Mouse (Mus musculus) 416B (cell line): ENCODE measurements around the gene Scarb1.
"Not testable (repeated sequence)": the region's sequence is repeated elsewhere in the genome, so short reads cannot be mapped to it uniquely, and the experiment has no call there.

Experiments used
- DNase-seq: peaks from one replicate; pipeline ENCODE4 v3.0.0; 2011; ENCODE audit warnings: low read depth

The Scarb1 gene

DNA sequence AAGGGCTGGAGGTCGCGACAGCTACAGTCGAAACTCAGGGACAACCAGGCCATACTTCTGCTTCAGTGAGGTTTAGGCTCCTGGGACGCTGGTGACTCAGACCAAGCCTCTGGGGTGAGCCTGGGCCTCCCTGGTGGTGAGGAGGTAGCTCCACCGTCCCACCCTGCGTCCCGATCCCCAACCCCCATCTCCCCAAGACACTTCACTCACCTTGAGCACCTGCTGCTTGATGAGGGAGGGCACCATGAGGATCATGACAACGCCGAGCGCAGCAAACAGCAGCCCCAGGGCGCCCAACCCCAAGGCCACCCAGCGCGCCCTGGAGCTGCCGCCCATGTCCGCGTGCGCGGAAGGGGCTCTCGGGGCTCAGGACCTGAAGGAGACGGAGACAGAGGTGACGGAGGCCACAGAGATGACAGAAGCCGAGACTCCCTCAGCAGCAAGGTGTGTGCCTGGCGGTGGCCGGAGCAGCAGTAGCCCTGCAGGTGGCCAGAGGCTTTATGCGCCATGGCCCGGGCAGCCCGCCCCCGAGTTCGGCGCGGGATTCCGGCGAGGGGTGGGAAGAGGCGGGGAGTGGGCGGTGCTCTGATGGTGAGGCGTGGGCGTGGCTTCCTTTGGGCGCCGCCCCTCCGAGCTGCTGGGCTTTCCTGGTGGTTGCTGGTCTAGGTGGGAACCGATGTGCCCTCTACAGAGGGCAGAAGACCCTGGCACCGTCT, at the start of gene Scarb1:
Gene Scarb1 (minus strand): TSS at position 548 of the 716 bp plus-strand sequence.
- peak; percentile 91 for DNase-seq

DNA sequence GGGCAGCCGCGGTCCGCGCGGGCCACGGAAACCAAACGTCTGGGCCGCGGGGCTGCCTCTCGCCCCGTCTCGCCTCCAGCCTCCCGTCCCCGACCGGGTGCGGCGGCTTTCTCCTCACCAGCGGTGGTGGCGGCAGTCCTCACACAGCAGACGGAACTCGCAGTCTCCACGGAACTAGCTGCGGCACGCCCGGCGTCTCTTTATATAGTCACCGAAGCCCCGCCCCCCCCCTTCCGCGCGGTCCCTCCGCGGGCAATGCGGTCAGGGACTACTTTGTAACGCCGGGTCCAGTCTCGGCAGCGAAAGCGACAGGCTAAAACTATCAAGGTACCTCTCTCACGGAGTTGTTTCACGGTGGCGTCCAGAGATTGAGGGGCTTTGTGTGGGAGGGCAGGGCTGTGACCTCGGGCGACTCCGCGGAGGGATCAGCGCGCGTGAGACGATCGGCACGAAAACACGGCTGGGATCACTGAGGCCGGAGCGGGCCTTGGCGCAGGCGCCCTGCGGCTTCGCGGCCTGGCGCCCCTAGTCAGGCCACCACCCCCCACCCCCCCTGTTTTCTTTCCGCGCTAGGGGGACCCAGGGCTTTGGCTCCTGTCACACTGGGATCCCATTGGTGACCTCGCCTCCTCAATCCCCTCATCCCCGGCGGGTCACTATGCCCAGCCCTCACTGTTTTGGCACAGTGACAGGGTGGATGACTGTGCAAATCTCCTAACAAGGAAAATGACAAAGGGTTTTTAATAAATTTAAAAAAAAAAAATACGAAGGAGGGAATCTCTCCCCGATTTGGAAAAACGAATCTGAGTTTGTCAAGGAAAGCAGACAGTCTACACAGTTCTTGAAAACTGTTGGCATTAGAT, 48.9 kb upstream of the Scarb1 start, which contains the start of gene Ubc:
Gene Ubc (minus strand): TSS at position 624 of the 863 bp plus-strand sequence.
- peak; percentile 98 for DNase-seq

DNA sequence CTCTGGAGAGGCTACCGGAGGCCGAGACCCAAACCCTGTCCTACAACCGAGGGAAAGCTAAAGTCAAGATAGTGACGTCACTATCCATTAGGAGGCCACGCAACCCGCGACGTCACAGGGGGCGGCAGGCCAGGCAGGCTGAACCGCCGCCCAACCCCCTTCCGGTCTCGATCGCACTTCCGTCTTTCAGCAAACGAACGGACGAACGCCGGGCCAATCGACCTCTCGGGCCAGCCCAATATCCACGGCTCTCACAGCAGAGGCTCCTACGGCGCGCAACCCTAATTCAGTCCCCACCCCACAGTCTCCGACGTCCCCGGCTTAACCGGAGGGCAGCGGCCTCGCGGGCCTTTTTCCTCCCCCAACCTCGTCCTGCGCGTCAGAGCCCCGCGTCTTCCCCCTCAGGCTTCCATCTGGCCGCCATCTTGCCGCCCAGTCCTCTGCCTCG, 48.3 kb upstream of the Scarb1 start, which contains the start of gene Gm10382:
Gene Gm10382 (plus strand): TSS at position 192 of the 448 bp plus-strand sequence.
- DNase-seq, result peak; percentile 95

DNA sequence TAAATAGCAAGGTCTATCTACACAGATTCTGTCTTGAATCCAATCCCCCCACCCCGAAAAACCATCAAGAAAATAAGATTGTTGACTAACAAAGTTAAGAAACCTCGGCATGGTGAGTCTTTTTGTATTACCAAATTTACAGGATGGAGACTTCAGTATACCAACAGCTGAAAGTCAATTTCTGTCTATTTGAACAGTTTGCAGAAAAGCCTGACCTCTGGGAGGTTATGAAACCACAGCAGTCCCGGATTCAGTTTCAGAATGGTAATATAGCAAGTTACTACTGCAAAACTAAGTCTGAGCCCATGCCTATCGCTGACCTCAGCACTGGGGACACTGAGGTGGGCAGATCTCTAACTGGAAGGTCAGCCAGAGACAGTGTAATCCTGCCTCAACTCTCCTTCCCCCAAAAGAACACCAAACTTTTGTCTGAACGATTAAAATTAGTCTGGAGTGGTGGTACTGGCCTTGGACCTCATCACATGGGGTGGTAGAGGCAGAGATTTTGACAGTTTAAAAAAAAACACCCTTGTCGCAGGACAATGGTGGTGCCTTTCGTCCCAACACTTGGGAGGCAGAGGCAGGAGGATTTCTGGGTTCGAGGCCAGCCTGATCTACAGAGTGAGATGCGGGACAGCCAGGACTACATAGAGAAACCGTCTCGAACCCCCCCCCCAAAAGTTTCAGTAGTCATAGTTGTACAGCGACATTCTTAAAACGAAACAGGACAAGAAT, 47.6 kb upstream of the Scarb1 start:
- DNase-seq, result no peak

DNA sequence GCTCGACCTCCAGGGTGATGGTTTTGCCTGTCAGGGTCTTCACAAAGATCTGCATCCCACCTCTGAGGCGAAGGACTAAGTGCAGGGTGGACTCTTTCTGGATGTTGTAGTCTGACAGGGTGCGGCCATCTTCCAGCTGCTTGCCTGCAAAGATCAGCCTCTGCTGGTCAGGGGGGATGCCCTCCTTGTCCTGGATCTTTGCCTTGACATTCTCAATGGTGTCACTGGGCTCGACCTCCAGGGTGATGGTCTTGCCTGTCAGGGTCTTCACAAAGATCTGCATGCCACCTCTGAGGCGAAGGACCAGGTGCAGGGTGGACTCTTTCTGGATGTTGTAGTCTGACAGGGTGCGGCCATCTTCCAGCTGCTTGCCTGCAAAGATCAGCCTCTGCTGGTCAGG, 46.4 kb upstream of the Scarb1 start:
- not testable (repeated sequence) for DNase-seq

DNA sequence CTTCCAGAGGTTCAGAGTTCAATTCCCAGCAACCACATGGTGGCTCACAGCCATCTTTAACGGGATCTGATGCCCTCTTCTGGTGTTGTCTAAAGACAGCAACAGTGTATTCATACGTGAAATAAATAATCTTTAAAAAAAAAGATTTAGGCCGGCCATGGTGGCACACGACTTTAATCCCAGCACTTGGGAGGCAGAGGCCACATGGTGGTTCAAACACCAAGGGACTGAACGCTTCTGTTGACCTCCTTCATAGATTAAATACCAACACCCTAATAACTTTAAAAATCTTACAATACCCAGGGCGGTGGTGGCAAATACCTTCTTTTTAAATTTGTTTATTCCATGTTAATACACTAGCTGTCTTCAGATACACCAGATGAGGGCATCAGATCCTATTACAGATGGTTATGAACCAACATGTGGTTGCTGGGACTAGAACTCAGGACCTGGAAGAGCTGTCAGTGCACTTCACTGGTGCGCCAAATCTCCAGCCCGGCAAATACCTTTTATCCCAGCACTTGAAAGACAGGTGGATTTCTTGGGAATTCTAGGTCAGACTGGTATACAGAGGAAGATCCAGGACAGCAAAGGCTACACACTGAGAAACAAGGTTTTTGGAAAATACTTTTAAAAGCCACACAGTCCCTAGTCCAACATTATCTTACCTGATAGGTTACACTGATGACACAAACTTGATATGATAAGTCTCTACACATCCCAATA, 44.5 kb upstream of the Scarb1 start:
- DNase-seq, result no peak

DNA sequence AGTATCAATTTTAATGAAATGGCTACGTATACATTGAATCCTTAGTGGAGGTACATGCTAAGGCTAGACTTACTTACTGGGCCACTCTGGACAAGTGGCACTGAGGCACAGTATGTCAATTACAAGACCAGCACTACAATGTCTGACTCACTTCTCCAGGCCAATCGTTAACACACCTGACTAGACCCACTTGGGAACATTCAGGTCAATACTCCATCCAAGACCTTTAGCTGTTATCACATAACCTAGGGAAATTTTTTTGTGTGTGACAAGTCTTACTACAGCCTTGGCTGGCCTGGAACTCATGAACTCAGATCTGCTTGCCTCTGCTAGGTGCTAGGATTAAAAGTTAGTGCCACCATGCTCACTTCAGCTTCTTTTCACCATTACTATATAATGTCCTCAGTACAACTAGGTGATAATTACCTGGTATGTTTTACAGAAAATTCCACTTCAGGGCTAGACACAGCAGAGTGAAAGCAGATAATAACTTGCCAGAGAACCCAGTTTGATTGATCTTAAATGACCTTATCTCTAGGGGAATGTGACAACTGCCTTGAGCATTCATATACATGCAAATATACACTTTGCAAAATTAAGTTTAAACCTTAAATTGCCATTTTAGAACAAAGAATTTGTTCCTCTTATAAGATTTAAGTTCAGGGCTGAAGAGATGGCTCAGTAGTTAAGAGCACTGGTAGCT, 43.8 kb upstream of the Scarb1 start:
- peak; percentile 49 for DNase-seq

DNA sequence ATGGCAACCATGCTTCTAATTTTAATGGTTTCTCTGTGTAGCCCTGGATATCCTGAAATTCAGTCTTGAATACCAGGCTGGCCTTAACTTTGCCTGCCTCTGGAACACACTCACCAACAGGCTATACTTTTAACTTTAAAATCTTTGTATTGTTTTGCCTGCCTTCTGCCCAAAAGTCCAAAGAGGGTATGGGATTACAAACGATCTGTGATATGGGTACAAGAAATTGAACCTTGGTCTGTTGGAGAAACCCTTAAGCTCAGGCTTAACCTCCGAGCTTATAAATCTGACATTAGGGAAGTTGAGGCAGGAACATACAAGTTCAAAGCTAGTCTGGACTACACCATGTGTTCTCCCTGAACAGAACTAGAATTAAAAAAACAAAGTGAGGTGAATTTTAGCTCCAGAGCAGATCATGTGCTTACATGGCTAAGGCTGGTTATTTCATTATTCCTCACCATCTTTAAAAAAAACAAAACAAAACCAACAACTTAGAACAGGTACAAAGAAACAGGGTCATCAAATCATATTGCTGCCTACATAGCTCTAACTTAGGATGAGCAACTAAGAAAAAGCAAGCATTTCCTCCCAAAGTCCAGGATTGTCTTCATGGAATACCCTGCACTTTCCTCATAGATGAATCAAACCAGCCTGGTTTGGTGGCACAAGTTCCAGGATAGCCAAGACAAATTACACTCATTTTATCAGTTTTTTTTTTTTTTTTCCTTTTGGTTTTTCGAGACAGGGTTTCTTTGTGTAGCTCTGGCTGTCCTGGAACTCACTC, 42.9 kb upstream of the Scarb1 start:
- peak; percentile 47 for DNase-seq

DNA sequence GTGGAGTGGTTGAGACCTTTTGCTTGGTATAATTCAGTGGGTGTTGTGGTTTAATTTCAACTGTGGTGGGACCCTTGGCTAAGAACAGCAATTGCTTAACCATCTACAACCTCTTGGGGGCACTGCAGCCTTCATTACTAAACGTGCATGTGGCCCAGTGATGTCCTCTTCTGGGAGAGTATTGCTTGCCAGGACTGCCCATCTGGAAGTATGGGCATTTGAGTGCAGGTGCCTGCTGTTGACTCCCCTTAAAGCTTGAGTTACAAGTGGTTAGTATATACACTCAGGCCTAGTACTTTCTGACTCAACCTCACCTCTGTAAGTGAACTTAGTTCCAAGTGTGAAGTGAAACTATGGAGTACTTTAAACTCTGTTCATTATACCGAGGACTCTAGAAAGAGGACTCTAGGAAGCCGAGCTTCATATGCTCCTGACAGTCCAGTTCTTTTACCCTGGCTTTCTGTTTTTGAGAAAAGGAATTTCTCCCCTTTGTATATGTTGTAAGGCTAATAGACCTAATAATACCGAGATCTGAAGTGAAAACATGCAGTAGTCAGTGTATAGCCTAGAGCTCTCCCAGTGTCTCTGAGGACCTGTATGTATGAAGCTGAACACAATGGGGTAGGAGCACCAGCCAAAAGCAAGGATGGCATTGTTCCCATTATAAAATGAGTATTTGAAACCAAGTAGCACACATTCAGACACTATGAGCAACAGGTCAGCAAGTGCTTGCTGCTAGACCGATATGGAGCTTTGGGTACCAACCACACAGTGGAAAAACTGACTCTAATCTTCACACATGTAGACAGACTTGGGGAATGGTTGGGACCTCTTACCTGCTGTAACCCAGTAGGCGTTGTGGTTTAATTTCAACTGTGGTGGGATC, 42.0 kb upstream of the Scarb1 start:
- peak; percentile 90 for DNase-seq

DNA sequence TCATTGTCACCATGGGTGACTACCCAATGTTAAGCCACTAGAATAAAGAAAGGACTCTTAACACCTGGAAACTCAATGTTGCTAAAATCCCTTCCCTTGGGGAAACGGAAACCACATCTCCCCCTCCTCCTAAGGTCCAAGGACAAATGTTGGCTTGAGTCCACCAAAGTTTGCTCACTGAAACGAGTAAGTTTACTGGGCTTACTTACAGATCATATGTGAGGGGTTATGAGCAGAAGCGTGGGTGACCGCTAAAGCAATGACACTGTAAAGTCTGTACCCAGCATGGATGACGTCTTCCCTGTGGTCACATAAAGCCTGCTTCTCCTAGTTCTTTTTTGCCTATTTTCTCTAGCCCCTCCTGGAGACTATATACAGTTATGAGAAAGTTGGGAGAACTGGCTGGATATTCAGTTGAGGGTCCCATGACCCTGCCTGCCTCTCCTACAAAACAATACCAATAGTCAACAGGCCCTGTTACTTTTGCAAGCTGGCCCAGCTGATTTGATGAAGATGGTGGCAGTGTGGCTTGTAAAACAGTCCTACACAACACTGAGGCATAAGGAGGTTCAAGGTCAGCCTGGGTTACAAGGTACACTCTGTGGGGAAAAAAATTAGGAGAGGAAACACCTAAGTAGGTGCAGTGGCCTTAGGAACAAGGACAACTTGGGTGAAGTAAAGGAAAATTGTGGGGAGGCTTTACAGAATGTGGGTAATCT, 41.2 kb upstream of the Scarb1 start:
- DNase-seq, result peak; percentile 53

DNA sequence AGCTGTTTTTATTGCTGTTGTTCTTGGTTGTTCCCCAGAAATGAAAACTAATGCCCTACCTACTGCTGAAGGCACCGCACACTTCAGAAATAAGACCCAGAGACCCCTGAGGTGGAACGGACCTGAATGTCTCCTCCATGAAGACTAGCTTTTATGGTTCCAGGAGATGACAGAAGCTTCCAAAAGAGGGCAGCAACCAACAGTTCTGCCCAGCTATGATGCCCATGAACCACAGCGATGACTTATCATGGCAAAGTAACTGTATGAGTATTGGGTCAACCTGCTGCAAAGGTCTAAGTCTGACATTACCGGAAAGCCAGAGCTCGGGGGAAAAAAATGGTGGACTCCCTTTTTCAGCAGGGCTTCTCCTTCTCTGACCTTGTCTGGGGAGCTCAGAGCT, 38.0 kb upstream of the Scarb1 start:
- DNase-seq, result peak; percentile 80

DNA sequence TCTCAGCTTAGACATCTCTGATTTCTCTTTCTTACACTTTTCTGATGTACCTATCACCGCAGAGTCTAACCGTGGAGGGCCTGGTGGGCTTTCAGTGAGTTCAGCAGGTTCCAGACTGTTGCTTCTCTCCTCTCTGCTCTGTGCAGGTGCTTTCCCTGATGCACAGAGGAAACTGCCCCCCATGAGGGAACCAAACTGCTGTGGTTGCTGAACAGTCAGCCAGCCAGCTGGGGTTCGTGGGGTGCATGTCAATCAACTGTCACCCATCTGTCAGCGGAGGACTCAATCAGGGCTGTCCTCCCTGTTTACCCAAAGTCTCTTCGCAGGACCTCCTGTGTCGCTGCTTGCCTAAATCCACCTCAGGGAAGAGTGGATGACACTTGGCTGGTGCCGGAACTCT, 36.3 kb upstream of the Scarb1 start:
- no peak for DNase-seq

DNA sequence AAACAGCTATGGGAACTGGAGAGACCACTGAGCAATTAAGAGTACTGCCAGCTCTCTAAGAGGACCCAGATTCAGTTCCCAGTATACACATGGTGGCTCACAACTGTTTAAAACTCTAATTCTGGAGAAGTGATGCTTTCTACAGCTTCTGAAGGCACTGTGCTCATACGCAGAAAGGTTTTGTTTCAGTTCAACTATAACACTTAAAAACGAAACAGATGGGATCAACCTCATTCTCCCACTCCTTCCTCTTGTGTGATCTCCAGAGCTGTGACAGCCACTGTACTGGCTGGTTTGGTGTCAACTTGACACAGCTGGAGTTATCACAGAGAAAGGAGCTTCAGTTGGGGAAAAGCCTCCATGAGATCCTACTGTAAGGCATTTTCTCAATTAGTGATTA, 35.0 kb upstream of the Scarb1 start:
- no peak for DNase-seq

DNA sequence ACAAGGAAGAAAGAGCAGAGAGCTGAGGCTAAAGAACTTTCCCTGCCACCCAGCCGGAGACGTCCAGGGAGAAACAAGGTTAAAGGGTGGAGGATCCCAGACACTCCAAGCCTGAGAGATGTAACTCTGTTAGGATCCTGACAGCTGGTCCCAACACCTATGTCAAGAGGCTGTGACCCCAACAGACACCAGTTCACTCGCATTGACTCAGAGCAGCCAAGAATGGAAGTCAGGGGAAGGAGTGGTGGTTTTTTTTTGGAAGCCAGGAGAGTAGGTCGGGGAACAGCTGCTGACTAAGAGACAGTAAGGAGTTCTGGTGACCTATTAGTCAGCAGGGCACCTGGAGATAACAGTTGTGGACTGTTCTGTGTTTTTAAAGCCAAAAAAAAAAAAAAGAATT, 31.1 kb upstream of the Scarb1 start:
- no peak for DNase-seq

DNA sequence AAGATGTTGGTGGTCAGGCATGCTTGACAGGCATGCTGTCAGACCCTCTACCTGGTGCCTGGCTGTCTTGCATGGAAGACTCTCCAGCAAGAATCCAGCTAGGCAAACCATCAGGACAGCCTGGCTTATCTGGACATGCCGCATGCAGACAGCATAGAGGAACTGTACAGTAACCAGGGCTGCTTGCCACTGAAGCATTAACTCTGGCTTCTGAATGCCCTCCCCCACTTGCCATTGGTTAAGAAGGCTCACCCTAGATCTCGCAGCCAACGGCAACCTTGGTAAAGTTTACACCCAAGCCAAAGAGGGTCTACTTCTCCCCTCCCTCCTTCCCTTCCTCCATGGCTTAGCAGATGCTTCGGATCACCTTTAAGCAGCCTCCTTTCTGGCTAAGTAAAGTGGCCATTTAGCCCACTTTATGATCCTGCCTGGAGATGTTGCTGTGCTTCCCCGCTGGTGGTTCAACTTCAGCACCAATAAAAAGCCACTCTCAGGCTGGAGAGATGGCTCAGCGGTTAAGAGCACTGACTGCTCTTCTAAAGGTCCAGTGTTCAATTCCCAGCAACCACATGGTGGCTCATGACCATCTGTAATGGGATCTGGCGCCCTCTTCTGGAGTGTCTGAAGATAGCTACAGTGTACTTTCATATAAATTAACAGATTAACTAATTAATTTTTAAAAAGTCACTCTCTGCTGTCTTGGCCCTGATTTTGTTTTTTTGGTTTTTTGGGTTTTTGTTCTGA, 30.2 kb upstream of the Scarb1 start:
- DNase-seq, result no peak

DNA sequence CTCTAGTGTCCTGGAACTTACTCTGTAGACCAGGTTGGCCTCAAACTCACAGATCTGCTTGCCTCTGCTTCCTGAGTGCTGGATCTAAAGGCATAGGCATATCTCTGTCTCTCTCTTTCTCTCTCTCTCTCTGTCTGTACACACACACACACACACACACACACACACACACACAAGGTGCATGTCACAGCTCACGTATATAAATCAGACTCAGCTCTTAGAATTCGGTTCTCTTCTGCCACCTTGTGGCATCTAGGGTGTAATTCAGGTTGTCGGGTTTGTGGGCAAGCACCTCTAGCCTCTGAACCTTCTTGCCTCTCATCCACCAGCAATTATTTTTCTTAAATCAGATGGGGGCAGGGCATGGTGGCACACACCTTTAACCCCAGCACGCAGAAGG, 27.7 kb upstream of the Scarb1 start:
- peak; percentile 96 for DNase-seq

DNA sequence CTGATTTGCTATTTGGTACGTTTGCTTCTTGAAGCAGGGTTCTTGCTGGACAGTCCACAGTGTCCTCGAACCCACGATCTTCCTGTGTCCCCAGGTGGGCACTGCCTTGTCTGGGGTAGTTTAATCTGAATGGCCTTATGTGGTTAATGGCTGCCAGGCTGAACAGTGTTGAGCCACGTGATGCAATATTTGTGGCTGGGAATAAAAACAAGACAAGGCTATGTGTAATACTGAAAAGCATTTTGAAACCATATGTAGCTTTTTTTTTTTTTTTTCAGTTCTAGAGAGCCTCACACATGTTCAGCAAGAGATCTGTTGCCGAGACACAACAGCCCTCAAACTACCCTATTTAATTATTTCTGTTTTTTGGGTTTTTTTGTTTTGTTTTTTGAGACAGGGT, 27.3 kb upstream of the Scarb1 start:
- DNase-seq, result peak; percentile 88
